Comparison of ENCODE assay signal across 8 mouse cellular contexts in genomic region chr3:84314651-84315191, GRCm38 (mm10). TPM values are rescaled to one million over a fixed set of nuclear protein-coding genes. Genes with fewer than 3 reads are reported as not detected.
DNase-seq lines count a peak whose midpoint lies in the region; ATAC-seq lines count a peak whose summit lies in the region.

No protein-coding gene starts in this region.

- peak overlapping the region; percentile 61; the same call in 1 of the 2 replicates for H3K27ac ChIP-seq in forebrain, embryonic 13.5 days
- peak overlapping the region; percentile 76 for H3K27ac ChIP-seq in hindbrain, embryonic 10.5 days
- H3K27ac ChIP-seq in lung, embryonic 16.5 days (ENCODE audit: low read length) = peak overlapping the region; percentile 53

- no peak overlapping the region for H3K4me3 ChIP-seq in forebrain, embryonic 13.5 days
- H3K4me3 ChIP-seq in hindbrain, embryonic 10.5 days = no peak overlapping the region
- no peak overlapping the region for H3K4me3 ChIP-seq in lung, embryonic 16.5 days (ENCODE audit: low read length)

- intact Hi-C loops in heart, postnatal 25 days (cut with DNase I) = loop anchor here (2.0 to 10.0 kb wide), 7 partner anchors 32 to 397 kb away; partner anchors contain the start of gene Tmem131l

- 25% methylated on average over 8 of the region's 8 CpGs for WGBS in forebrain, embryonic 13.5 days
- 32% methylated on average over 8 of the region's 8 CpGs for WGBS in hindbrain, embryonic 10.5 days
- WGBS in lung, embryonic 16.5 days = 11% methylated on average over 8 of the region's 8 CpGs

- peak; percentile 92 for DNase-seq in heart, adult 11 months
- DNase-seq in heart, postnatal 25 days (ENCODE audit: low spot score) = no peak
- peak; percentile 61 for DNase-seq in c-Kit-positive CD71-positive TER-119-negative erythroid progenitor cells, embryonic 14.5 days (ENCODE audit: low read depth)
- DNase-seq in hindbrain, embryonic 10.5 days (ENCODE audit: low spot score) = peak; percentile 63
- DNase-seq in layer of hippocampus, adult 9-11 months = peak; percentile 65
- DNase-seq in retina, adult 2 months (ENCODE audit: low read depth, low spot score) = peak; percentile 53

- H3K4me1 ChIP-seq in forebrain, embryonic 13.5 days = peaks cover 12% of the 10 kb centered on the region
- H3K4me1 ChIP-seq in hindbrain, embryonic 10.5 days (replicated peaks) = peaks cover 5% of the 10 kb centered on the region
- peaks cover 8% of the 10 kb centered on the region for H3K4me1 ChIP-seq in lung, embryonic 16.5 days (replicated peaks; ENCODE audit: control insufficient read depth, insufficient read depth, low read length)

- H3K4me2 ChIP-seq in forebrain, embryonic 13.5 days = peak overlapping the region; percentile 45
- peak overlapping the region; percentile 39 for H3K4me2 ChIP-seq in lung, embryonic 16.5 days (ENCODE audit: low read depth, low read length)

- no peak overlapping the region; the same call in 1 of the 2 replicates for H3K9ac ChIP-seq in forebrain, embryonic 13.5 days
- no peak overlapping the region for H3K9ac ChIP-seq in lung, embryonic 16.5 days (ENCODE audit: low read length)

- no peaks in the 10 kb centered on the region for H3K36me3 ChIP-seq in forebrain, embryonic 13.5 days (ENCODE audit: poor library complexity, severe bottlenecking)
- H3K36me3 ChIP-seq in hindbrain, embryonic 10.5 days = no peaks in the 10 kb centered on the region
- H3K36me3 ChIP-seq in lung, embryonic 16.5 days (ENCODE audit: control insufficient read depth, insufficient read depth, low read length) = no peaks in the 10 kb centered on the region

- H3K9me3 ChIP-seq in forebrain, embryonic 13.5 days (replicated peaks) = no peaks in the 10 kb centered on the region
- no peaks in the 10 kb centered on the region for H3K9me3 ChIP-seq in hindbrain, embryonic 10.5 days
- no peaks in the 10 kb centered on the region for H3K9me3 ChIP-seq in lung, embryonic 16.5 days (ENCODE audit: control insufficient read depth, low read length)

- H3K27me3 ChIP-seq in forebrain, embryonic 13.5 days = no peaks in the 10 kb centered on the region
- H3K27me3 ChIP-seq in hindbrain, embryonic 10.5 days (ENCODE audit: insufficient read depth, poor library complexity, severe bottlenecking) = peaks cover 10% of the 10 kb centered on the region
- H3K27me3 ChIP-seq in lung, embryonic 16.5 days (ENCODE audit: control insufficient read depth, insufficient read depth, low read depth, low read length) = no peaks in the 10 kb centered on the region

- peak; percentile 84 for ATAC-seq in forebrain, embryonic 13.5 days
- ATAC-seq in lung, embryonic 16.5 days (ENCODE audit: low read depth) = peak; percentile 82

RNA-seq across cellular contexts. Expression of gene Trim2, which starts 8.0 kb away (rescaled TPM):
- total RNA-seq in heart, postnatal 25 days (2021) = 1 to 10 TPM; 6.4 to 7.5 TPM
- polyA plus RNA-seq in forebrain, embryonic 13.5 days (2015; fragmentation: Nextera tagmentation; extraction: Ambion mirVana) = 130 and 138 TPM in 2 replicates
- polyA plus RNA-seq in hindbrain, embryonic 10.5 days (2016; fragmentation: Nextera tagmentation; extraction: Ambion mirVana) = 65.9 and 87.0 TPM in 2 replicates
- 31.9 and 36.2 TPM in 2 replicates for polyA plus RNA-seq in lung, embryonic 16.5 days (2015; fragmentation: Nextera tagmentation; extraction: Ambion mirVana)
